Mouse (Mus musculus) testis, adult 2 months (tissue): ENCODE results near the gene Plcb1.

Experiments
- CTCF ChIP-seq: fragments of 200-500 bp; IDR thresholded peaks from 2 replicates; pipeline ENCODE4 v1.5.1; 2012; ENCODE audit warnings: low read depth, mild to moderate bottlenecking, inconsistent platforms, low read length, moderate library complexity; ENCODE audit not compliant: control insufficient read depth, insufficient read depth, insufficient replicate concordance
- POLR2A ChIP-seq: fragments of 200-500 bp; IDR thresholded peaks from 2 replicates; pipeline ENCODE4 v1.6.1; 2012; ENCODE audit warnings: low read depth, mild to moderate bottlenecking, inconsistent platforms, low read length, moderate library complexity; ENCODE audit not compliant: control insufficient read depth

DNA sequence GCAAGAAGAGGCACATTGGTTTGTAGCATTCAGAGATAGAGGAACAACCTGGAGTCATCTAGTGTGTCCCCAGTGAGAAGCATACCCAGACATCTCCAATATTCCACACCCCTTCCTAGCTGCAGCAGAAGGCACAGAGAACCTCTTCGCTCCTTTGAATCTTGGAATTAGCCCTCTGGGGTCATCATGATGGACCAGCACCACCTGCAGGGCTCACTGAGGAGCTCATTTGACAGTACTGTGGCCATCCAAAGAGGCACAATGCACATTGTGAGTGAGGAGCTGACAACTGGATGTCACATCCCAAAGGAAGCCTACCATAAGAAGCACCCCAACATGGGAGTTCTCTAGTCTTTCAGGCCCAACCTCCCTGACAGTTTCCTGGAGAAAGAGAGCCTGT, 50.2 kb downstream of the Plcb1 start:
- TF ChIP-seq CTCF (no peak), POLR2A (no peak)
